Mouse (Mus musculus): ENCODE results near the gene Rxfp1.
A peak's percentile ranks its signal among the peaks of the same experiment; 100 is the strongest.

Rxfp1 gene

DNA sequence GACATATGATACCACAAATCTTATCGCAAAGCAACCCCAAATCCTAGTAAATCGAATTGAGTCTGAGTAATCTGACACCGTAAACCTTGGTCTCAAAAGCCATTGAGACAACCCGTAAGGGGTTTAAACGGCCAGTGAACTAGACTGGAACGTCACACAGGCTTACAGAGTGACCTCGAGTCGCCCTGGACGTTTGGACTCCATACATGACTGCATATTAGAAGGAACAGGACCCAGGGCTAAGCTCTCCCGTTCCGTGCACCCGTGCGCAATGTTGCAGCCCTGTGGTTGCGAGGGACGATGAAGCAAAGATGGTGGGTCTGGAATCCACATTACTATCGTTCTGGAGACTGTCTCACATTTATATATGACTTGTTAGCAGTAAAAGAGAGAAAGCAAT is 65.5 kb downstream of the Rxfp1 start:
- DNase-seq (ENCODE audit: low read depth, low spot score): no peak

DNA sequence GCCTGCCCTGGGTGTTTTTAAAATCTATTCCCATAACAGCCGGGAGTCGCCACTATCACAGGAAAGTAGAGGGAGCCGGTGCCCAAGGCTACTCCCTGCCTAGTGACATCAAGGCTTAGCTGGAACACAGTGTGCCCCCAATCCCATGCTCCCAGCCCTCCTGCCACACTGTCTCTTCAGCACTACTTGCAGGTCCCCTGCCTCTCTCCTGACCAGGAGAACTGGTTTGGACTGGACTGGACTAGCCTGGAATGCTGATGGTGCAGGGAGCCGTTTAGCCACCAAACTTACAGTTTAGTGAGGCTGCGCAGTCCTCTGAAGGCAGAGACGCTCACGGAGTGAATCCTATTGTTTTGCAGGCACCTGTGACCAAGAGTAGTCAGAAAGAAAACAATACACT is 67.1 kb downstream of the Rxfp1 start:
- DNase-seq (ENCODE audit: low read depth, low spot score): no peak

- peak; percentile 78 for DNase-seq (ENCODE audit: low read depth, low spot score)
Observed at GRCm38 (mm10) chr3:79664787-79665408, 72.8 kb downstream of the Rxfp1 start.

GRCm38 (mm10) chr3:79656682-79657081 is 81.0 kb downstream of the Rxfp1 start:
- DNase-seq (ENCODE audit: low read depth, low spot score): no peak

GRCm38 (mm10) chr3:79652129-79652528 is 85.6 kb downstream of the Rxfp1 start:
- no peak for DNase-seq (ENCODE audit: low read depth, low spot score)

DNA sequence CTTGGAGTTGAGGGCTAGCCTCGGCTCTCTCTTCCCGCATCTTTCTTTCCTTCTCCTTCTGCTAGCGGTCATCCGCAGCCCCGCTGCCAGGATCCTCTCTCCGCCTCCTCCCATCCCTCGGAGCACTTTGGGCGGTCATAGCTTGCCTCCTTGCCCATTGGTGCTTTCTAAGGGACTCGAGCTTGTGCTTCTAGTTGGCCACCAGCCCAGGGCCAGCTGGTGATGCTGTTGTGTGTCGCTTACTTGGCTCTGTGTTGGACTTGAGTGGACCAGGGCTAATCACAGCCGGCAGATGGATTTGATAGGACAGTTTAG is 108.3 kb downstream of the Rxfp1 start, which contains the start of gene Etfdh:
Gene Etfdh, minus strand, starts transcription at position 85 of the 315 bp plus-strand sequence.
- peak; percentile 64 for DNase-seq (ENCODE audit: low read depth, low spot score)

- DNase-seq (ENCODE audit: low read depth, low spot score): peak; percentile 99
Observed at GRCm38 (mm10) chr3:79628561-79629415, 108.9 kb downstream of the Rxfp1 start, which contains the start of gene 4930579G24Rik. Gene 4930579G24Rik, plus strand, starts transcription at chr3:79629079.

DNA sequence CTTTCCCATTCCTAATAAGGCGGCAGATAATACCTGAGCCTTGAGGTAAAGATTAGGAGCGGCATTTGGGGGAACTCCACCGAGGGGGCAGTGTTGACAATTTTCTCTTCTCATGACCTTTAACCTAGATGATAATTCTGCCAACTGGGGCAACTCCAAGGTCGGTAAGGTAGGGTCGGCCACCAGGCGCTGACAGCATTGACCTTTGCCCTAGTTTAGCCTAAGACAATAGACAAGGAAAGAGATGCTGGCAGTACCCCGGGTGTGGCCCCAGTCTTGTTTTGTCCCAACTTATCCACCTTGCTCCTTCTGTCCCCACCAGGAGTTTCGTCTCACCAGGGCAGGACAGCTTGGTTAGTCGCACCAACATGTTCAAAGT is 109.5 kb downstream of the Rxfp1 start:
- peak; percentile 16 for DNase-seq (ENCODE audit: low read depth, low spot score)

- no peak for DNase-seq (ENCODE audit: low read depth, low spot score)
Observed at GRCm38 (mm10) chr3:79627484-79628181, 110.0 kb downstream of the Rxfp1 start.

DNA sequence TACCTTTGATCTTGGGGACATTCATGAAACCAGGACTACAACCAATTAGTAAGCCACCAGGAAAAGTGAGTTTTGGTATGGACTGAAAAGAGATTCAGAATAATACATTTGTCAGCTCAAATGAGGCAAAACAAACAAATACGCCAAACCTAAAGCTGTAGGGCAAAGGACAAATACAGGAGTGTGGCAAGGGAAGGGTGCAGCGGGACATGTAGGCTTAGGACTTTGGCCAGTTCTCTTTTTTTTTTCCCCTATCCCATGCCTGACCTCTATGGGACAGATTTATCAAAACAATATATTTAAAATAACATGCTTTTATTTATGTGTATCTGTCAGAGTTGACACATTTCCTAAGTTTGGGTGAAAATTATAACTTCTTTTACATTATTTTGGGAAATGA is 127.8 kb downstream of the Rxfp1 start:
- no peak for DNase-seq (ENCODE audit: low read depth, low spot score)

- no peak for DNase-seq (ENCODE audit: low read depth, low spot score)
Observed at GRCm38 (mm10) chr3:79595468-79595867, 142.2 kb downstream of the Rxfp1 start.

- no peak for DNase-seq (ENCODE audit: low read depth, low spot score)
Observed at GRCm38 (mm10) chr3:79591793-79592471, 145.7 kb downstream of the Rxfp1 start.
